Mouse (Mus musculus): ENCODE data around the gene Bzw2. TPM values are rescaled to one million over a fixed set of nuclear protein-coding genes. Genes with fewer than 3 reads are reported as not detected.

The Bzw2 gene
- 213 TPM for total RNA-seq (2023)

GRCm38 (mm10) chr12:36157638-36158308, at the start of gene Bzw2:
Gene Bzw2 (minus strand): TSS chr12:36158080.

DNA sequence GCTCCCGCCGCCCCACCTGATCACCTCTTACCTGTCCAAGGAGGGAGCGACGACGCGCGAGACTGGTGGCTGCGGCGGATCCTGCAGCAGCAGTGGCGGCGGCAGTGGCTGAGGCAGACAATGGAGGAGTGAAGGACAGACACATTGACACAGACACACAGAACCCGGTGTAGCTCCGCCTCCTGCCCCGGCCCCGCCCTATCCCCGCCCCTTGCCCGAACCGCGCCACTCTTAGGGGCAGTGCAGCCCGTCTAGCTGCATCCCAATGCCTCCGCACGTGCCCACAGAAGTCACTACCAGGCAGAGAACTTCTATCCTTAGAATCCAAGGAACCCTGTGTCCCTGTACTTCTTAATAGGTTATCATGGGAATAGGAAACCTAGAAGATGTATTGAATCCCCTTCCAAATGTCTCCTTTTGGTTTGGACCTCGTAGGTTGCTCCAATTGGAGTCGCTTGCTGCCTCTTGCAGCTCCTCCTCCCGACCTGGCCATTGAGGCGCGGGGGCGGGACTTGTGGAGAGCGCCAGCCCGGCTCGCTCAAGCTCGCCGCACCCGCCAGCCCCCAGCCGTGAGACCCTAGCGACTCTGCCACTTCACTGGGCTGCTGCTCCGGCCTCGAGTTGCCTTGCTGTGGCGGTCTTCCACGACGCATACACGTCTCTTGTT, 1.1 kb downstream of the Bzw2 start, which contains the start of gene Ankmy2:
Gene Ankmy2, plus strand, starts transcription at position 478 of the 667 bp plus-strand sequence.

GRCm38 (mm10) chr12:36042348-36042778, 115.5 kb downstream of the Bzw2 start, which contains the start of gene Tspan13:
Gene Tspan13 (minus strand): TSS chr12:36042500.

Other genes starting within 250 kb of the Bzw2 start
- not detected for gene Agr3, start 232.5 kb downstream of the Bzw2 start, total RNA-seq (2023)
- not detected for gene Agr2, start 165.2 kb downstream of the Bzw2 start, total RNA-seq (2023)
- gene Tspan13, start 115.6 kb downstream of the Bzw2 start, total RNA-seq (2023) = 146 TPM
- gene Ankmy2, start 966 bp downstream of the Bzw2 start, total RNA-seq (2023) = 35.0 TPM
- not detected for gene Lrrc72, start 95.3 kb upstream of the Bzw2 start, total RNA-seq (2023)
- gene Sostdc1, start 156.1 kb upstream of the Bzw2 start, total RNA-seq (2023) = not detected
- gene Ispd, start 223.4 kb upstream of the Bzw2 start, total RNA-seq (2023) = 0.77 TPM
- not detected for gene D630036H23Rik, start 224.1 kb upstream of the Bzw2 start, total RNA-seq (2023)

Measured in CD4-positive naive resting alpha-beta T cell, adult 57 days (primary cell).